Mouse (Mus musculus): ENCODE measurements around the gene Pde11a. TPM values are rescaled to one million over a fixed set of nuclear protein-coding genes. Genes with fewer than 3 reads are reported as not detected.

Pde11a gene
- polyA plus RNA-seq, 1 experiment from 2014 or later, result 0.28 TPM

GRCm38 (mm10) chr2:76065292-76065691 is 273.3 kb downstream of the Pde11a start:
- Histone ChIP-seq H3K4me1 (peaks cover 4% of the 10 kb centered on the region; the same call in 1 of the 2 replicates), H3K9ac (no peak overlapping the region), H3K4me3 (no peak overlapping the region), H3K9me3 (no peaks in the 10 kb centered on the region), H3K36me3 (no peaks in the 10 kb centered on the region), H3K27me3 (no peaks in the 10 kb centered on the region), H3K27ac (no peak overlapping the region), H3K4me2 (no peak overlapping the region)
- WGBS, result 66% methylated on average over 7 of the region's 7 CpGs
- ATAC-seq (ENCODE audit: insufficient number of reproducible peaks, insufficient read depth, low FRiP score, low TSS enrichment, low read depth), result no peak

DNA sequence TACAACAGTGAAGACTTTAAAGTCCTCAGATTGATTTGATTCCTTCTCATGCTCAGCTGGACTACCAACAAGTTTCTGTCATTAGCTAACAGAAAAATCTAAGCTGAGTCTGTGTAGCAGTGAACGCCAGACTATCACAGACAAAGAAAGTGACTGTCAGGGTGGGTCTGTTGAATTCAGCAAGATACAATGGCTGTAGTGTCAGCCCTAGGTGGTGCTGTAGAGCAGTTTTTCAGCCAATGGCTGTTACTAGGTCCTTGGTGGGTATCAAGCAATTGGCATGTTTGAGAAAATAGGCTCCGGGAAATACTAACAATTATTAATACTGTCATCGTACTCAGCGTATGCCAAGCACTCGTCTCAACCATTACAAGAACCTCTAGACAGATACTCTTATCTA is 274.5 kb downstream of the Pde11a start:
- Histone ChIP-seq H3K27ac (no peak overlapping the region), H3K4me1 (no peaks in the 10 kb centered on the region; the same call in 1 of the 2 replicates), H3K9ac (no peak overlapping the region), H3K27me3 (no peaks in the 10 kb centered on the region), H3K36me3 (no peaks in the 10 kb centered on the region), H3K9me3 (no peaks in the 10 kb centered on the region), H3K4me2 (no peak overlapping the region), H3K4me3 (no peak overlapping the region)
- ATAC-seq (ENCODE audit: insufficient number of reproducible peaks, insufficient read depth, low FRiP score, low TSS enrichment, low read depth), result no peak
- WGBS, result 76% methylated on average over 5 of the region's 5 CpGs

DNA sequence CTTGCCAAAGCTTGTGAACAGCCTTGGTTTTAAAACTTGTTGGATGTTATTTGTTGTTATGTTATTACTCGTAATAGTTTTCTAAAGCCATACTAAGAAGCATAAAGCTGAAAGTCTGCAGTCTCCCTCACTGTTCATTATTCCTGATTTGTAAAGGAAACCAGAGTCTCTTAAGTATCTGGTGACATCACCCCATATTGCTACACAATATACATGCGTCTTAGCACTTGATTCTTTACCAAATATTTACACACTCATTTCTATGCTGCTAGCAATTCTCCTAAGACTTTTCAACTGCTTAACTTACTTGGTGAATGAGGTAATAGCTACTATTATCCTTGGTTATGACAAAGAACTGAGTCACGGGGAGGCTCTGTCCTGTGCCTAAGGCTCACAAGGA is 278.4 kb downstream of the Pde11a start:
- no peaks in the 10 kb centered on the region for H3K36me3 ChIP-seq
- no peak overlapping the region for H3K27ac ChIP-seq
- no peak overlapping the region for H3K4me2 ChIP-seq
- H3K27me3 ChIP-seq, result no peaks in the 10 kb centered on the region
- no peaks in the 10 kb centered on the region for H3K9me3 ChIP-seq
- WGBS, result 75% methylated on average over 3 of the region's 3 CpGs
- no peak overlapping the region for H3K4me3 ChIP-seq
- peaks cover 10% of the 10 kb centered on the region for H3K4me1 ChIP-seq
- H3K9ac ChIP-seq, result no peak overlapping the region
- ATAC-seq (ENCODE audit: insufficient number of reproducible peaks, insufficient read depth, low FRiP score, low TSS enrichment, low read depth), result no peak

- no peak overlapping the region for H3K9ac ChIP-seq
- no peak overlapping the region for H3K4me3 ChIP-seq
- no peak for ATAC-seq (ENCODE audit: insufficient number of reproducible peaks, insufficient read depth, low FRiP score, low TSS enrichment, low read depth)
- H3K4me2 ChIP-seq, result no peak overlapping the region
- H3K27ac ChIP-seq, result no peak overlapping the region
- H3K4me1 ChIP-seq, result peaks cover 10% of the 10 kb centered on the region
- no peaks in the 10 kb centered on the region for H3K9me3 ChIP-seq
- no peaks in the 10 kb centered on the region for H3K27me3 ChIP-seq
- no peaks in the 10 kb centered on the region for H3K36me3 ChIP-seq
- 40% methylated on average over 10 of the region's 10 CpGs for WGBS
Measured at GRCm38 (mm10) chr2:76059595-76059994, 279.0 kb downstream of the Pde11a start.

GRCm38 (mm10) chr2:76058661-76059467 is 279.7 kb downstream of the Pde11a start:
- no peaks in the 10 kb centered on the region for H3K36me3 ChIP-seq
- ATAC-seq (ENCODE audit: insufficient number of reproducible peaks, insufficient read depth, low FRiP score, low TSS enrichment, low read depth), result no peak
- peaks cover 10% of the 10 kb centered on the region for H3K4me1 ChIP-seq
- no peak overlapping the region for H3K4me2 ChIP-seq
- H3K9ac ChIP-seq, result no peak overlapping the region
- no peak overlapping the region for H3K27ac ChIP-seq
- no peaks in the 10 kb centered on the region for H3K27me3 ChIP-seq
- H3K4me3 ChIP-seq, result no peak overlapping the region
- WGBS, result 56% methylated on average over 13 of the region's 13 CpGs
- H3K9me3 ChIP-seq, result no peaks in the 10 kb centered on the region

DNA sequence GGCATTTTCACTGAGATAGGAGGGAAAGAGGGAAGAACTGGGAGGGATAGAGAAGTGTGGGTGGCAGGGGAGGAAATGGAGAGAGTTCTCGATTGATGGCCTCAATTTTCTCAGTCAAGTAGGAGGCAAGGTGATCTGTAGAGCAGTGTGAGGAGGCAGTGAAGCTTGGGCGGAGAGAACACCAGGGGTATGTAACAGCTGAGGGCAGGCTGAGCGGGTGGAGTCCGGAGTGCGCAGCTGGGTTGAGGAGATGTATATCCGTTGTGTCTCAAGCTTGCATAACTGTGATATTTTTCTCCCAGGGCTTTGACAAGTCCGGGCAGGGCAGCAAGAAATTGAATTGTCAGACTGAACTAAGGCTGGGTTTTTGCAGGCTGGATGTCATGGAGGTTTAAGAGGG is 281.0 kb downstream of the Pde11a start:
- H3K27ac ChIP-seq, result no peak overlapping the region
- WGBS, result 73% methylated on average over 7 of the region's 7 CpGs
- H3K9me3 ChIP-seq, result no peaks in the 10 kb centered on the region
- no peak for ATAC-seq (ENCODE audit: insufficient number of reproducible peaks, insufficient read depth, low FRiP score, low TSS enrichment, low read depth)
- H3K4me3 ChIP-seq, result no peak overlapping the region
- no peaks in the 10 kb centered on the region for H3K27me3 ChIP-seq
- no peaks in the 10 kb centered on the region for H3K36me3 ChIP-seq
- H3K4me2 ChIP-seq, result no peak overlapping the region
- H3K9ac ChIP-seq, result no peak overlapping the region
- peaks cover 10% of the 10 kb centered on the region for H3K4me1 ChIP-seq

- Histone ChIP-seq H3K9me3 (no peaks in the 10 kb centered on the region), H3K9ac (no peak overlapping the region), H3K27me3 (no peaks in the 10 kb centered on the region), H3K27ac (no peak overlapping the region), H3K4me2 (no peak overlapping the region), H3K36me3 (no peaks in the 10 kb centered on the region), H3K4me3 (no peak overlapping the region), H3K4me1 (peaks cover 18% of the 10 kb centered on the region)
- 87% methylated on average over 14 of the region's 14 CpGs for WGBS
- ATAC-seq (ENCODE audit: insufficient number of reproducible peaks, insufficient read depth, low FRiP score, low TSS enrichment, low read depth), result no peak
Measured at GRCm38 (mm10) chr2:76053748-76054331, 284.7 kb downstream of the Pde11a start.

DNA sequence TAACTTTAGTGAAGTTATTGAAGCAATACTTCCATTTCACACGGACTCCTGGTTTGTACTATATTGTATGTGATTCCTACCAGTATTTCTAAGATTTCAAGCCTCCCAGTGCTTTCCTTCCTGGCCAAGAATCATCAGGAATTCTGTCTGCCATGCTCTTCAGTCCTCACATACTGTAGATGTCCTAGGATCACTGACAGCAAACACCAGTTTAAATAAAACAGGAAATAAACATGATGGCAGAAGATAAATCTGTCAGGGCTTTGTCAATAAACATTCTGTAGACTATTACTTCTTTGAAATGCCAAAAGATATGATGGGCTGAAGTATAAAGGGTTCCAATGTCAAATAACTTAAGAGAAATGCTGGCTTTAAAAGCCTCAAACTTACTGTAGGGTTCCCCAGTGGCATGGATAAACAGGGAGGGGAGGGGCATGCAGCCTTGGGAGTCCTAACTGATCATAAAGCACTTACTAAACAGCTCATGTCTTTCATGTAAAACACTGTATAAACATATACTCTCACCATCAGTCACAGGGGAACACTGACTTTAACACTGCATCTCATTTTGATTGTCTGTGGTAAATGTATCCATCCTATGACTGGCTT is 285.6 kb downstream of the Pde11a start:
- Histone ChIP-seq H3K9ac (no peak overlapping the region), H3K9me3 (no peaks in the 10 kb centered on the region), H3K36me3 (no peaks in the 10 kb centered on the region), H3K4me1 (peaks cover 18% of the 10 kb centered on the region), H3K27ac (no peak overlapping the region), H3K4me3 (no peak overlapping the region), H3K4me2 (no peak overlapping the region), H3K27me3 (no peaks in the 10 kb centered on the region)
- no peak for ATAC-seq (ENCODE audit: insufficient number of reproducible peaks, insufficient read depth, low FRiP score, low TSS enrichment, low read depth)
- WGBS, result 87% methylated on average over 1 of the region's 1 CpGs

GRCm38 (mm10) chr2:76051385-76051784 is 287.2 kb downstream of the Pde11a start:
- WGBS, result 76% methylated on average over 11 of the region's 11 CpGs
- no peak for ATAC-seq (ENCODE audit: insufficient number of reproducible peaks, insufficient read depth, low FRiP score, low TSS enrichment, low read depth)
- Histone ChIP-seq H3K4me2 (no peak overlapping the region), H3K27me3 (no peaks in the 10 kb centered on the region), H3K9me3 (no peaks in the 10 kb centered on the region), H3K4me3 (no peak overlapping the region), H3K36me3 (no peaks in the 10 kb centered on the region), H3K9ac (no peak overlapping the region), H3K27ac (no peak overlapping the region), H3K4me1 (0 out of 2 replicates have a peak, but pooled peaks cover 8% of the 10 kb centered on the region)

DNA sequence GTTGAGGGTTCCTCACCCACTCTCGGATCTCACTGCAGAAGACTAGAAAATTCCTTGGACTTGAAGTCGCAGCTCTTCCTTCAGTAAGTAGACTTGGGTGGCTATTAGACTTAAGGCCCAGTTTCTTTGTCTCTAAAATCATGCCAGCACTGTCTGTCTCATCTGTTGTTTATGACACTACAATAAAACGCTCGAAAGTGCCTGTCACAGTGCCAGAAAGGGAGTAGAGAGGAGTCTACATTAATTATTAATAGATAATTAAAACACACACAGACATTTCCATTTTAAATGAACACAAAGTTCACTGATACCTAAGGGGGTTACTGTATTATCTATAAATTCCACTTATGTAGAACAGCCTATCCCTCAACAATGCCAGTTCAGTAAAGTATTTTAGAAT is 287.7 kb downstream of the Pde11a start:
- H3K27ac ChIP-seq, result no peak overlapping the region
- 0 out of 2 replicates have a peak, but pooled peaks cover 8% of the 10 kb centered on the region for H3K4me1 ChIP-seq
- H3K4me2 ChIP-seq, result no peak overlapping the region
- H3K9me3 ChIP-seq, result no peaks in the 10 kb centered on the region
- H3K9ac ChIP-seq, result no peak overlapping the region
- no peak overlapping the region for H3K4me3 ChIP-seq
- H3K27me3 ChIP-seq, result no peaks in the 10 kb centered on the region
- ATAC-seq (ENCODE audit: insufficient number of reproducible peaks, insufficient read depth, low FRiP score, low TSS enrichment, low read depth), result no peak
- 92% methylated on average over 4 of the region's 4 CpGs for WGBS
- H3K36me3 ChIP-seq, result no peaks in the 10 kb centered on the region

DNA sequence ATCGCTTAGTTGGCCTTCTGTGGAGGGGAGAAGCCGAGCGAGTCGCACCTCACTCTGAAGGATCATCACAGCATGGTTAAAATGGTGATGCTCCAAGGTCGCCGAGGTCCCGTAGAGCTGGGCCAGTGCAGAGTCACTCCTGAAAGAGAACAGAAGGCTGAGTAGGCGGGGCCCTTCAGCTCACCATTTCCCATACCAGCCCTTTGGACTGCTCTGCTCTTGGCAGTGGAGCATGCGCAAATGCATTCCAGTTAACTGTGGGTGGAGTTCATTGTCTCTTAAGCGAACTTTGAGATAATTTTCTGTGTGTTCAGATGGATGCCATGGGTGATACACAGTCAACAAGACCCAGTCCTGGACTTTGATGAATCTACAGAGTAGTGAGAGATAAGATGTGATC is 288.5 kb downstream of the Pde11a start:
- Histone ChIP-seq H3K27me3 (no peaks in the 10 kb centered on the region), H3K27ac (no peak overlapping the region), H3K4me2 (no peak overlapping the region), H3K9ac (no peak overlapping the region), H3K4me1 (0 out of 2 replicates have a peak, but pooled peaks cover 11% of the 10 kb centered on the region), H3K4me3 (no peak overlapping the region), H3K9me3 (no peaks in the 10 kb centered on the region), H3K36me3 (no peaks in the 10 kb centered on the region)
- WGBS, result 80% methylated on average over 10 of the region's 10 CpGs
- ATAC-seq (ENCODE audit: insufficient number of reproducible peaks, insufficient read depth, low FRiP score, low TSS enrichment, low read depth), result no peak

DNA sequence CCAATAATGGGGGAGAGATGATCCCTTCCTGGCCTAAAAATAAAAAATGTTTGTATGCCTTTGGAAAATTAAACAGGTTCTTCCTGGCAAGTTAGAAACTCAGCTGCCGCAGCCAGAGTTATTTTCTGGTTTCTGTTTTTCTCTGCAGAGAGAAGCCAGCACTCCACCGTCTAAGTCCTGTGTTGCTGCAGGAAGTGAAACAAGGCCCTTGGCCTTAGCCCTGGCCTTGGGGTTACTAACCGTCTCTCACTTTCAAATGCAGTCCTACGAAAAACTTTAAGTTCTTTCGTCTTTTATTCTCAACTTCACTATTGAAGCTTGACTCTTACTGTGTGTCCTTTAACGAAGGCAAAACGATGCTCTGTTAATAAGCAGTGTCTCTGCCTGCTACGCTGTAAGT is 289.0 kb downstream of the Pde11a start:
- ATAC-seq (ENCODE audit: insufficient number of reproducible peaks, insufficient read depth, low FRiP score, low TSS enrichment, low read depth), result no peak
- 66% methylated on average over 8 of the region's 8 CpGs for WGBS
- H3K27me3 ChIP-seq, result no peaks in the 10 kb centered on the region
- 0 out of 2 replicates have a peak, but pooled peaks cover 12% of the 10 kb centered on the region for H3K4me1 ChIP-seq
- no peaks in the 10 kb centered on the region for H3K36me3 ChIP-seq
- no peaks in the 10 kb centered on the region for H3K9me3 ChIP-seq
- no peak overlapping the region for H3K4me3 ChIP-seq
- no peak overlapping the region for H3K9ac ChIP-seq
- H3K4me2 ChIP-seq, result no peak overlapping the region
- no peak overlapping the region for H3K27ac ChIP-seq
